Mouse (Mus musculus) limb, embryonic 11.5 days (tissue): ENCODE measurements at regions not wholly inside any gene's neighbourhood (a gene's known extent, or its start where the extent isn't known, plus 50 kb on each side); places are given as distances from the start of the nearest gene placed in this dataset.

Experiments
- ATAC-seq: fragments of 200-750 bp; cut with Nextera tagmentation; 2 replicates; pipeline ENCODE4 v1.8.0; 2017; ENCODE audit warnings: low read depth; ENCODE audit not compliant: insufficient number of reproducible peaks, low FRiP score, low TSS enrichment
- DNase-seq: peaks from one replicate; pipeline ENCODE4 v3.0.0-alpha.2; 2015; ENCODE audit warnings: low spot score
- H3K27ac ChIP-seq: fragments of 300-500 bp; sonication (generic); replicated peaks from 2 replicates; pipeline ENCODE4 v1.5.1; 2014; ENCODE audit warnings: low read depth, mild to moderate bottlenecking, low read length
- H3K27me3 ChIP-seq: fragments of 300-500 bp; sonication (generic); 2 replicates; pipeline ENCODE4 v1.6.1; 2014; ENCODE audit warnings: mild to moderate bottlenecking, low read length, mixed read lengths; ENCODE audit not compliant: control insufficient read depth, insufficient read depth
- H3K36me3 ChIP-seq: fragments of 300-500 bp; sonication (generic); 2 replicates; pipeline ENCODE4 v1.6.1; 2014; ENCODE audit warnings: mild to moderate bottlenecking, low read length, moderate library complexity, mixed read lengths; ENCODE audit not compliant: control insufficient read depth, insufficient read depth
- H3K4me1 ChIP-seq: fragments of 300-500 bp; sonication (generic); 2 replicates; pipeline ENCODE4 v1.6.1; 2014; ENCODE audit warnings: low read length, mixed read lengths; ENCODE audit not compliant: control insufficient read depth, insufficient read depth
- H3K4me2 ChIP-seq: fragments of 300-500 bp; sonication (generic); 2 replicates; pipeline ENCODE4 v1.6.1; 2014; ENCODE audit warnings: low read depth, mild to moderate bottlenecking, moderate library complexity; ENCODE audit not compliant: severe bottlenecking
- H3K4me3 ChIP-seq: fragments of 300-500 bp; sonication (generic); 2 replicates; pipeline ENCODE4 v1.5.1; 2014; ENCODE audit warnings: low read depth, low read length
- H3K9ac ChIP-seq: fragments of 300-500 bp; sonication (generic); 2 replicates; pipeline ENCODE4 v1.6.1; 2014; ENCODE audit warnings: mild to moderate bottlenecking, low read length
- H3K9me3 ChIP-seq: fragments of 300-500 bp; sonication (generic); 2 replicates; pipeline ENCODE4 v1.6.1; 2016; ENCODE audit warnings: low read length; ENCODE audit not compliant: control insufficient read depth
- WGBS: fragments of 180-500 bp; shearing (Covaris S2); extraction: QIAGEN DNeasy Blood & Tissue Kit; methylation state at CpG from one replicate; pipeline ENCODE4 v1.1.7; 2014; 5-methylcytosine and 5-hydroxymethylcytosine counted together

DNA sequence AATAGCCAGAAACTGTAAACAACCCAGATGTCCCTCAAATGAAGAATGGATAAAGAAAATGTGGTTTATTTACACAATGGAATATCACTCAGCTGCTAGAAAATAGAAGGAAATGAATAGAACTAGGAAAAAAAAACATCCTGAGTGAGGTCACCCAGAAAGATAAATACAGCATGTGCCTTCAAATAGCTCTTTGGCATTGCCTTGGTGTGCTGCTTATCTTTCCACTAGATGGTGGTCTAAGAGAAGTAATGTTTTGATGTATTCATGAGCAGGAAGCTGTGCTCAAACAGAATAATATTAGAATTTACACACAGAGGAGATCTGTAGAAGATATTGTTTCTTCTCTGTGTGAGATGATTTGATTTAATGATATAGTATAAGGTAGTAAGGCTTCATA is 78.8 kb downstream of the Zfp619 start:
- Histone ChIP-seq H3K27ac (no peak overlapping the region), H3K4me3 (no peak overlapping the region), H3K4me1 (no peaks in the 10 kb centered on the region), H3K36me3 (no peaks in the 10 kb centered on the region), H3K9me3 (no peaks in the 10 kb centered on the region), H3K4me2 (no peak overlapping the region), H3K9ac (no peak overlapping the region), H3K27me3 (no peaks in the 10 kb centered on the region)
- no peak for ATAC-seq
- no peak for DNase-seq

DNA sequence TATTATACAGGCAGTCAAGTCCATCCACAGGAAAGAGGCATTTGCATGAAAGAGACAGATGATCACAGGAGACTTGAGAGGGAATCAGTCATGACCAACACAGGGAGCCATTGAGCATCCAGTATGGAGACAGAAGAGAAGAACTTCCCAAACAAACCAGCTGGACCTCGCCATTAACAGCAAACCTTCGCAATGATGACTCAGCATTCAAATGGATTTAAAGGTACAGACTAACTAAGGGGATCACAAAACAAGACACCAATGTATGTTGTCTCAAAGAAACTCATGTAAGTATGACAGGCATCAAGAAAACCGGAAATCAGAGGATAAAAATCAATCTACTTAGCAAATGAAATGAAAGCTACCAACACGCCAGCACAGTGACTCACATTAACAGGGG is 96.2 kb downstream of the Zfp619 start:
- Histone ChIP-seq H3K9ac (no peak overlapping the region), H3K4me3 (no peak overlapping the region), H3K27me3 (no peaks in the 10 kb centered on the region), H3K27ac (no peak overlapping the region), H3K36me3 (no peaks in the 10 kb centered on the region), H3K4me2 (no peak overlapping the region), H3K9me3 (no peaks in the 10 kb centered on the region), H3K4me1 (no peaks in the 10 kb centered on the region)
- ATAC-seq (no peak), DNase-seq (no peak)
- 84% methylated on average over 4 of the region's 4 CpGs for WGBS

DNA sequence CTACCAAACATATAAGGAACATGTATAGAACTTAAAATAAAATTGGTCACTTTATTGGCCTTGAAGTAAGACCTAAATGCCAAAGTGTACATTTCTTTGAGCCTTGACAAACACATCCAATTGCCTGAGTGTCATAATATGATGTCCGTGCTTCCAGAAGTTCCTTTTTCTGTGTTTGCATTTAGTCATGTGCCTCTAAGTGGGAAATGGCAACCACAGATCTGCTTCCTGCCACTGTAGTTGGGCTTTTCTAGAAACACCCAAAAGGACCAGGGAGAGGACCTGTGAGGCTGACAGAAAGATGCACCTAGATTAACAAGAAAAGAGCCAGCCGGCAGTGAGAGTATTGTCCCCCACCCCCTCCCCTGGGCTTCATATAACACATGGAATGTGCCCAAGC is 97.5 kb downstream of the Zfp619 start:
- Histone ChIP-seq H3K27ac (no peak overlapping the region), H3K36me3 (no peaks in the 10 kb centered on the region), H3K4me2 (no peak overlapping the region), H3K9me3 (no peaks in the 10 kb centered on the region), H3K9ac (no peak overlapping the region), H3K27me3 (no peaks in the 10 kb centered on the region), H3K4me1 (no peaks in the 10 kb centered on the region), H3K4me3 (no peak overlapping the region)
- no peak for DNase-seq
- 92% methylated on average over 2 of the region's 2 CpGs for whole genome bisulfite sequencing
- ATAC-seq: no peak

DNA sequence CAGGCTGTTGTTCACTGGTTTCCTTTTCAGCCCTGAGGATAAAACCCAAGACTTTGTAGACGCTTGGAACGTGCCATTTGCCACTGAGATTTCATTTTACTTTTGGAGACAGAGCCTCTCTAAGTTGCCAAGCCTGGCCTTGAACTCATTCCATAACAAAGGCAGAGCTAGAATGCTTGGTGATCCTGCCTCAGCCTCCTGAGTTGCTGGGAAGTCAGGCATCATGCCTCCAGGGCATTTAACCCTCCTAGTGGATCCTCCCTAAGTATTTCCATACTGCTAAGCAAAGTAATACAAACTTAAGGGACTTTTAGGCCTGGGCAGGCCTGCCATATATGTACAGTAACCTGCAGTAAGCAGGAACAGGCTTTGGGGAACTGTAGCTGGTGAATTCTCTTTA is 104.2 kb downstream of the Zfp619 start:
- no peak overlapping the region for H3K4me2 ChIP-seq
- H3K4me3 ChIP-seq: no peak overlapping the region
- WGBS: 90% methylated on average over 2 of the region's 2 CpGs
- no peaks in the 10 kb centered on the region for H3K9me3 ChIP-seq
- H3K9ac ChIP-seq: no peak overlapping the region
- no peaks in the 10 kb centered on the region for H3K27me3 ChIP-seq
- no peak overlapping the region for H3K27ac ChIP-seq
- H3K36me3 ChIP-seq: no peaks in the 10 kb centered on the region
- ATAC-seq (no peak), DNase-seq (no peak)
- no peaks in the 10 kb centered on the region for H3K4me1 ChIP-seq

DNA sequence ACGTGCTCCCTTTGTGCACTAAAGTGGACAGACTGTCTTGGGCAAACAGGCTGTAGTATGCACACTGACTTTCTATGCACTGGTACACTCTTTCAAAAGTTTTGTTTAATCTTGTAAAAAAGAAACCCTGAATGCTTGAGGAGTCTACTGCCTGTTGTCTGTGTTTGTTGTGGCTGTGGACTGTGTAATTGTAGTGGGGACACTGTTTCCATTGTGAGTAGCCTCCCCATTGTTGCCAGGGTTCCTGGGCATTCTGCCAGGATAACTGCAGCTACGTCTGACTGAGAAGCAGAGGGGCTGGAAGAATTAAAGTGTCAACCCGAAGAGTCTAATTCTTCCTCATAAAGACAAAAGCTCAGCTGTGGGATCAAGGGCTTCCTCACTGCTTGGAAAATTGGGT is 115.3 kb downstream of the Zfp619 start:
- Histone ChIP-seq H3K9me3 (no peaks in the 10 kb centered on the region), H3K27me3 (no peaks in the 10 kb centered on the region), H3K4me2 (no peak overlapping the region), H3K4me3 (no peak overlapping the region), H3K36me3 (no peaks in the 10 kb centered on the region), H3K9ac (no peak overlapping the region), H3K4me1 (no peaks in the 10 kb centered on the region), H3K27ac (no peak overlapping the region)
- ATAC-seq: no peak
- 84% methylated on average over 3 of the region's 3 CpGs for WGBS
- DNase-seq: no peak

DNA sequence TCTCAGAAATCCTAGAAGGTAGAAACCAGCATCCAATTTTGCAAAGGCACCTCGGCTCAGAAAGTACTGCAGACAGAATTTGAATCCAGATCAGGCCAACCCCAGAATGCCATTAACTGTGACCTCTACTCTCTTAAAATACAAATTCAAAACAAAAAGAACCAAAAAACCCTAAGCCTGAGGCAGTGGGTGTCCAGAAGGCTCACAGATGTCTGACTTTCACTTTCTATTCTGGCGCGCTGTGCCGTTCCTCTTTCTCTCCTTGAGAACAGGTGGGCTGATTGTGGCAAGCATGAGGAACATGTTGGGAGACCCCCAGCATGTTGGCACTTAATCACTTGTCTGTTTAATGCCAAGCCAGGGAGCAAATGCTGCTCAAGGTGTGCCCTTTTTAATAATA is 124.8 kb downstream of the Zfp619 start:
- Histone ChIP-seq H3K36me3 (no peaks in the 10 kb centered on the region), H3K4me1 (no peaks in the 10 kb centered on the region), H3K27me3 (no peaks in the 10 kb centered on the region), H3K4me3 (no peak overlapping the region), H3K4me2 (no peak overlapping the region), H3K9ac (no peak overlapping the region), H3K9me3 (no peaks in the 10 kb centered on the region), H3K27ac (no peak overlapping the region)
- ATAC-seq: no peak
- 73% methylated on average over 4 of the region's 4 CpGs for WGBS
- DNase-seq: no peak

DNA sequence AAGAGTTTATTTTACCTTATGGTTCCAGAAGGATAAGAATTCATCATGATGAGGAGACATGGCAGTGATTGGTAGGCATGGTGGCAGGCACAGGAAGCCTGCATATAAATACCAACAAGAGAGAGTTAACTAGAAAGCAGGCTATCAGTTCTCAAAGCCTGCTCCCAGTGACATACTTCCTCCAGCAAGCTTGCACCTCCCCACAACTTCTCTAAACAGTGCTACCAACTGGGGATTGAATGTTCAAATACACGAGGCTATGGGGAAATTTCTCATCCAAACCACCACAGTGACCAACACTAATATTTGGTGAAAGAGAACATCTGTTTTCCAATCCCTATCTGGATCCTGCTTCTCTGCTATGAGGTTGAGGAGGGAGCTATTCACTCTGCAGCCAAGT is 125.8 kb downstream of the Zfp619 start:
- Histone ChIP-seq H3K9ac (no peak overlapping the region), H3K4me3 (no peak overlapping the region), H3K27me3 (no peaks in the 10 kb centered on the region), H3K4me2 (no peak overlapping the region), H3K36me3 (no peaks in the 10 kb centered on the region), H3K4me1 (no peaks in the 10 kb centered on the region), H3K27ac (no peak overlapping the region), H3K9me3 (no peaks in the 10 kb centered on the region)
- DNase-seq (no peak), ATAC-seq (no peak)
- WGBS: 38% methylated on average over 1 of the region's 1 CpGs

DNA sequence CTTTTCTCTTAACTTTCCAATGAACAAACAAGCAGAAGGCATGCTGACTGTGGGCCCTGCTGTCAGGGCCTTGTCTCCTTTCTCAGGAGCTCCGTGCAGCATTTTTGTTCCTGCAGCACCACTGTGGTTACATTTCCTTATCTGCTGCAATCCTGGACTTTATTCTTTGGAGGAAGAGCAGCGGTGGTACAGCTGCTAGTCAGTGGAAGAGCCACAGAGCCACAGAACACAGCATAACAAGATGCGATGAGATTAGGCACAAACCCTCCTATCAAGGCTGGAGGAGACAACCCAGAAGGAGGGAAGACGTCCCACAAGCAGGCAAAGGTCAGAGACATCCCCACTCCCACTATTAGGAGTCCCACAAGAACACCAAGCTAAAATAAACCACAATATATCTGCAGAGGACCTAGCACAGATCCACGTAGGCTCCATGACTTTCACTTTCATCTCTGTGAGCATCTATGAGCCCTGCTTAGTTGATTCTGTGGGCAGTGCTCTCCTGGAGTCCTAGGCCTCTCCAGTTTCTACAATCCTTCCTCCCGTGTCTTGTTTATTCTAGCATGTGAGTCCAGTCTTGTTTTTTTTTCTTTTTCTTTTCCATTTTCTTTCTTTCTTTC is 133.0 kb downstream of the Zfp619 start:
- DNase-seq (no peak), ATAC-seq (no peak)
- Histone ChIP-seq H3K9ac (no peak overlapping the region), H3K9me3 (no peaks in the 10 kb centered on the region), H3K27me3 (no peaks in the 10 kb centered on the region), H3K27ac (no peak overlapping the region), H3K4me1 (no peaks in the 10 kb centered on the region), H3K36me3 (no peaks in the 10 kb centered on the region), H3K4me2 (no peak overlapping the region), H3K4me3 (no peak overlapping the region)
- 81% methylated on average over 6 of the region's 6 CpGs for WGBS

DNA sequence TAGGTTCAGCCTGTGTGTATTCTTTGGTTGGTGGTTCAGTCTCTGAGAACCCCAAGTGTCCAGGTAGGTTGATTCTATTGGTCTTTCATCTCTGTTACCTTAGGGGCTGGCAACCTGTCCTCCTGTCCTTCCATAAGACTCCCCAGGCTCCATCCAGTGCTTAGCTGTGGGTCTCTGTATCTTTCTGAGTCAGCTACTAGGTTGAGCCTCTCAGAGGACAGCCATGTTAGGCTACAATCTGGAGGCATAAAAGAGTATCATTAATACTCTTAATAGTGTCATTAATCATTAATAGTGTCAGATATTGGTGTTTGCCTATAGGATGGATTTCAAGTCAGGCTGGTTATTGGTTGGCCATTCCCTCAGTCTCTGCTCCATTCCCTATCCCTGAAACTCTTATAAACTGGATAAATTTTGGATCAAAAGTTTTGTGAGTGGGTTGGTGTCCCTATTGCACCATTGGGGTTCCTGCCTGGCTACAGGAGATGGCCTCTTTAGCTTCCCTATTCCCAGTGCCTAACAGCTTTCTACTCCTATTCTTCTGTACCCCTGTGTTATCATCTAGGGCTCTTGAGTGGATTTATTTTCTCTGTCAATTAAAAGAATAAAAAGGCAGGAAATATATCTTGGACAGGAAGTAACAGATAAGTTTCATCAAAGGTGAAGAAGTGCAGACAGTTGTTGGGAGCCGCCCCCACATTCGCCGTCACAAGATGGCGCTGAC is 137.2 kb downstream of the Zfp619 start:
- no peak for DNase-seq
- H3K27me3 ChIP-seq: no peaks in the 10 kb centered on the region
- H3K4me3 ChIP-seq: no peak overlapping the region
- ATAC-seq: peak; percentile 24; the same call in 1 of the 2 replicates
- 33% methylated on average over 4 of the region's 4 CpGs for WGBS
- no peak overlapping the region for H3K4me2 ChIP-seq
- H3K9ac ChIP-seq: no peak overlapping the region
- H3K27ac ChIP-seq: no peak overlapping the region
- H3K9me3 ChIP-seq: no peaks in the 10 kb centered on the region
- no peaks in the 10 kb centered on the region for H3K4me1 ChIP-seq
- no peaks in the 10 kb centered on the region for H3K36me3 ChIP-seq
